Mouse (Mus musculus) adrenal gland, adult 2 months (tissue): ENCODE data around the gene Fhad1. TPM values are rescaled to one million over a fixed set of nuclear protein-coding genes. Genes with fewer than 3 reads are reported as not detected.

Experiments
- DNase-seq: peaks from one replicate; pipeline ENCODE4 v3.0.0; 2021
- polyA plus RNA-seq: library from polyadenylated mRNA; depleted of rRNA; stranded (reverse); fragments of >200 nt; gene quantifications from 2 replicates; pipeline ENCODE4 v1.2.3, GENCODE M21; 2012
- total RNA-seq, 2 experiments: library from RNA; stranded (reverse); gene quantifications; 2 replicates each; pipeline ENCODE4 v1.2.3; 2021

Gene Fhad1
- total and polyA plus RNA-seq, 3 experiments = 0.13 to 0.79 (median 0.43) TPM

DNA sequence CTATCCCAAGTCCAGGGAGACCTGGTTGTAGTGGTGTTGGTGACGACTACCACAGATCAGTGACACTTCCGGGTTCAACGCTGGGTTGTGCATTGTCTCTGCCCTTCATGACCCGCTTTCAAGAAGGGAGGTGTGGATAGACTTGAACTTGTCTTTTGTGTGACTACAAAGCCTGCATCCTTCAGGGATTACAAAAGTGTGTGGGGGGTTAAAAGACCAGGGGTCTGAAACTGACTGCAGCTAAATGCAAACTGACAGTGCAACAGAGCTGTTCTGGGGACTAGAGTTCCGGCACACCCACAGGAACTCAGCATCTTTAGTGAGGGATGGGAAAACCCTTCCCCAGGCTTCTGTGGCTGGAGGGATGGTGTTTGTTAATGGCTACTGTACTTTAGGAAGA is 83.4 kb downstream of the Fhad1 start:
- no peak for DNase-seq

DNA sequence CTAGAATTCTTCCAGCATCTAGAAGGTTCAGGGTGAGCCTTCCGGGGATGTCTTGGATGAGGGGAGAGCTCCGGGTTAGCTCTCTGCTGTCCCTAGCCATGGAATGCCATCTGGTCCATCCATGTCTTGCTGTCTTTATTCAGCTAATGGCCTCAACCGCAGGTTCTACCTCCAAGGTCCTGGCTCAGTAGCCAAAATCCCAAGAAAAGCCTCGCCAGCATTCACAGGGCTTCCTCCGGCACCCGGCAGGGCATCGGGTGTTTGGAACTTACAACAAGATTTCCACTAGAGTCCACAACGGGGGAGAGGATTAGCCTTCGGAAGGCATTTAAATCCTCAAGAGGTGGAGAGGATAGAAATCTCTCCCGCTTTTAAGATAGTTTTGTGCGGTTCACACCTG is 84.9 kb downstream of the Fhad1 start:
- DNase-seq = no peak

DNA sequence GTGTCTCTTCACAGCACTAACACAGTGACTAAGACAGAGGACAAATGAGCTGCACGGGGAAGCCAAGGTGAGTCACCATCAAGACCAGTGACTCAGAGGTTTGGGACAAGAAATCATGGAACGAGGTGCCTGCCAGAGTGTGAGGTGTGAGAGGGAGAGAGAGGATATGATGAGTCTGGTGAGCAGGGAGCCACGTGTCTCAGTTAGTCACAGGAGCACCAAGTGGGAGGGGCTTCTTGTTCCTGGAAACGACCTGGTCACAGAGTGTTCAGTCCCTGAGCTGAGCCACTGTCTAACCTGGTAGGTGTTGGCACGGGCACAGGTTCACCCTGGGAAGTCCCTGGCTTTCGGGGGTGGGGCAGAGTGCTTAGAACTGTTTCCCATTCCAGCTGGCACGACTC is 86.0 kb downstream of the Fhad1 start:
- peak; percentile 75 for DNase-seq

DNA sequence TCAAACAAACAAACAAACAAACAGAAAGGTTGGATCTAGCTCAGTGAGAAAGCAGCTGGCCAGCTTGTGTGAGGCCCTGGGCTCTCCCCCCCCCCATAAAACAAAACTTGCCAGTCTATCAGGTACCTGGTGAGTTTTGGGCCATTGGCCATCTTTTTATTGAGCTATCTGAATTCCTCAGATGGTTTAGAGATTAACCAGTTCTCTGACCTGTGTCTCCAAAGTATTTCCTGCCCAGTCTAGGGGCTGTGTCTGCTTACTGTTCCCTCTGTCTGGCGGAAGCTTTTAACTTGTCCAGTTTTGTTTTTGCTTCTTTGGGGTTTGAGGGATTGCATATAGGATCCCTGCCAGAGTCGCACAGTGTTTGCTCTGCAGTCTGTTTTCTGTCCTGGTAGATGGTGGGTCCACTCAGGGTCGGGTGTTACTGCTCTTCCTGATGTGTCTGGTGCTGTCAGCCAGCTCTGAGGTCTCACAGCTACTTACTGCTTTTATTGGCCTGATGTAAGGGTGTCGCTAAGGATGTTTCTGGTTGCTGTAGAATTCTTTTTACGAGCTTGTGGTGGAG is 89.0 kb downstream of the Fhad1 start:
- no peak for DNase-seq

DNA sequence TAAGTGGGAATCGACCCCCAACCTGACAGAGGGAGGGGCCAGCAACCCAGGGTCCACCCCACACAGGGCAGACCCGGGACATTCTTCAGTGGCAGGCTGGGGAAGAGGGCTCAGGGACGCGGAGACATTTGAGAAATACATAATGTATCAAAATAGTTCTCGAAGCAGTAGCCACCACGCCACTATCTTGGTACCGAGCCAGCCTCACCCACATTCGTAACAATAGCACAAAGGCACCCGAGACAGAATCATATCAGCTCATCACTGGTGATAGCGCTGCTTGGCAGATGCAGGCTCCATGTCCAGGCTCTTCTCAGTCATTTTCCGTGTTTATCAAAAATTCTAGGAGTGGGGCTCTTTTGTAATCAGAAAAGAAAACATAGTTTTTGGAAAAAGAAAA is 90.9 kb downstream of the Fhad1 start:
- no peak for DNase-seq

DNA sequence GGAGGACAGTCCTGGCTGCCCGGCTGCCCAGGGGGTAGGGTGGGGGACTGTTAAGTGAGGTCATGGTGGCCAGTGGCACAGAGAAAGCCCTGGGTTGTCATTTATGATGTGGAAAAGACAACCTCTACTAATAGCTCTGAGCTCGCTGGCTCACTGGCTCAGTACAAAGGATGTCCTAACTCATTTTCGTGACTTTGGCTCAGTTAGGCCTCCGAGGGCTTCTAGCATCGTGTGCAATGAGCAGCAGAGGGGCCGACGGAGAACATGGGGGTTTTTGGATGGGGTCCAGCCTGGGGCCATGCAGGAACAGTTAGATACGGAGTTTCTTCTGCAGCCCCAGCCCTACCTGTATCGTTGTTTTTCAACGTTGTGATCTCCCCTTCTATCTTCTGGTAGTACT is 94.5 kb downstream of the Fhad1 start:
- no peak for DNase-seq

DNA sequence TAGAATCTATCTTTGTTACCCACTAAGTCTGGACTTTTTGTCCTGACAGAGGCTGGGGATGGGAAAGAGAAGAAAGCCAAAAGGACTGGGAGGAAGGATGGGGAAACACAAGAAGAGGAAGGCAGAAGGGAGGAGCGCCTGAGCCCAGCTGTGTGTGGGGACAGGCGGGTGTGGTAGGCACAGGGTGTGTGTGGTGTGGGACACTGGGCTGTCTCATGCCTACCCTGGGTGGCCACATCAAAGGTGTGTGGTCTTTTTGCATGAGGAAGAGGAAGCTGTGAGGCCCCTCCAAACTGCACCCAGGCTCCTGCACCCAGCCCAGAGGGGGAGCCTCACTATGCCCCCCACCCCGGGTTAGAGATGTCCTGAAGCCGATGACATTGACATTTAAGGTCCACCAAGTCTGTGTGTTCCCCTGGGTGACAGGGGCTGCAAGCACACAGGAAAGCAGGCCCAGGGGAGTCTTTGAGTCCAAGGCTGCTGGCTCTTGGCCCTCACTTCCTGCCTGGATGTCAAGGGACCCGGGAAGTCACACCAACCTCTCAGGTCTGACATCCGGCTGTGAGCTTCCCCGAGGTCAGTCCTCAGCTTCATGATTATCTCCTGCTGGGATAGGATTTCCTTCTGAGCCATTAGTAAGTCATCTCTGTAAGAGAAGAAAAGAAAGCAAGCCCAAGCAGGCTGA is 97.0 kb downstream of the Fhad1 start:
- no peak for DNase-seq

DNA sequence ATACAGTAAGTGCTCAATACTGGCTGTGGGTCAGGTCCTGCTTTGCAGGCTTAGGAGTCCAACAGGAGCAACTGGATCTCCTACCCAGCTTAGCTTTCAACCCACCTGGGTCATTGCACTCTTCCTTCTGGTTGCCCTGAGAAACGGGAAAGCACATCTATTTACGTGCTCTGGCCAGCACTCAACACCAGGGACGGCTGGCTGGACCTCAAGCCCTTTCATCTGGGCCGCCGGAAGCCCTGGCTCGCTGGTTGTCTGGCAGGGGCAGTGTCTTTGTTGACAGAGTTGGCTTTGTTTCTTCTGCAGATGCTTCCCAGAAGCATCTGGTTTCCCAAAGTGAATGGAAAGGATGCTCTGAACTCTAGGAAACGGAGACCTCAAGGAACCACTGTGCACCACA is 100.8 kb downstream of the Fhad1 start:
- peak; percentile 57 for DNase-seq

DNA sequence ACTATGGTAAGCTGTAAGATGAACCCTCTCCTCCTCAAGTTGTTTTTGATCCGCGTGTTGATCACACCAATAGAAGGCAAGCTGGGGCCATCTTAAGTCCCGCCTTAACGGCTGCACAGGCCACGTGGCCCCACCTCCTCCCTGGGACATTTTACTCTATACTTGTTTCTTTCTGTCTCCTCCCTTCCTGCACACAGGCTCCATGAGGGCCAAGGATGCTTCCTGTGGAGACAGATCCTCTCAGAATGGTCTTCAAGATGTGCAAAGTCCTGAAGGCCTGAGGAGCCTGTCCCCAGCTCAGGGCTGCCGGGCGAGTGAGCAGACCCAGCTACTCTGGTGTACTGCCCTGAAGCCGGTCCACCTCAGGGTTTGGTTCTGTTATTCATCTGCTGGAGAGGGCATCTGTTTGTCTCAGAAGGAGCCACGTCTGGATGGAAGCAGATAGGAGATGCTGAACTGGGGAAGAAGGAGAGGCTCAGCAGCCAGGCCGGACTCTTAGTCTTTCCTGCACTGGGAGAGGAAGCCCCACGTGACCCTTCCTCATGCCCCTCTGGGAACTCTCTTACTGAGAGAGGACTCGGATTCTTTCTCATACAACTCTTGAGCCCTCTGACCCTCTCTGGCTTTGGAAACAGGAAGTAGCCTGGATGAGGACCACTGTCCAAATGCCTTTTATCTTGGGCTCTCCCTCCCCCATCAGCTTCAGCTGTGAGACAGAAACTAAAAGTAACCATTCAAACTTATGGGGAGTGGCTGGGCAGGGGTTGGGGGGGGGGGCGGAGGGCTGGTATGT is 101.5 kb downstream of the Fhad1 start:
- no peak for DNase-seq

DNA sequence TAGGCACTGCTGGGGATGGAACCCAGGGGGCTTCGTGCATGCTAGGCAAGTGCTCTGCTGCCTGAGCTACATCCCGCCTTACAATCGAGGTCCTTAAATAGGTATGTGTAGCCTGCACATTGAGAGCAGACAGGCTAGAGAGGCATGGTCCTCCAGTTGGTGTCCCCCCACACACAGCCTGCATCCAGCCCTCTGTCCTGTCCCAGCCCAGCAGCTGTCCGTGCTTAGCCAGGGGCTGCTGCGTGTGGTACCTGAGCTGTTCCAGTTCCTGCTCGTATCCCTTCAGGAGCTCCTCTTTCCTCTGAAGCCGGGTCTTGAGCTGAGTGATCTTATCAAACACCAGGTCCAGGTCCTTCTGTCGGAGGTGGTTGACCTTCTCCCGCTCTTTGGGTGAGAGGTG is 110.2 kb downstream of the Fhad1 start:
- DNase-seq = no peak

DNA sequence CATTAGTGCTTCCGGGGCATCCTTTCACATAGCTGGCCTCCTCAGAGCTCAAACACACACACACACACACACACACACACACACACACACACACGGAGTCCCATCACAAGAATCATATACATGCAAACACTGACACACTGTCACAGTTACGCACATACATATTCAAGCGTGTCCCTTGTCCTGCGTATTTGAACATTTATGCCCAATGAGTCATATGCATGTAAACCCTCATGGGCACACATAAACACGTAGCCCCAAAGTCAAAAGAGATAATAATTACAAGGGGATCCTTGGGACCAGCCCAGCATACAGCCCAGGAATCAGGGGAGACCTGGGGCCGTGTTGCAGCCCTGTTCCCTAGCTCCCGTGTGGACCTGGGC is 112.4 kb downstream of the Fhad1 start:
- DNase-seq = no peak

DNA sequence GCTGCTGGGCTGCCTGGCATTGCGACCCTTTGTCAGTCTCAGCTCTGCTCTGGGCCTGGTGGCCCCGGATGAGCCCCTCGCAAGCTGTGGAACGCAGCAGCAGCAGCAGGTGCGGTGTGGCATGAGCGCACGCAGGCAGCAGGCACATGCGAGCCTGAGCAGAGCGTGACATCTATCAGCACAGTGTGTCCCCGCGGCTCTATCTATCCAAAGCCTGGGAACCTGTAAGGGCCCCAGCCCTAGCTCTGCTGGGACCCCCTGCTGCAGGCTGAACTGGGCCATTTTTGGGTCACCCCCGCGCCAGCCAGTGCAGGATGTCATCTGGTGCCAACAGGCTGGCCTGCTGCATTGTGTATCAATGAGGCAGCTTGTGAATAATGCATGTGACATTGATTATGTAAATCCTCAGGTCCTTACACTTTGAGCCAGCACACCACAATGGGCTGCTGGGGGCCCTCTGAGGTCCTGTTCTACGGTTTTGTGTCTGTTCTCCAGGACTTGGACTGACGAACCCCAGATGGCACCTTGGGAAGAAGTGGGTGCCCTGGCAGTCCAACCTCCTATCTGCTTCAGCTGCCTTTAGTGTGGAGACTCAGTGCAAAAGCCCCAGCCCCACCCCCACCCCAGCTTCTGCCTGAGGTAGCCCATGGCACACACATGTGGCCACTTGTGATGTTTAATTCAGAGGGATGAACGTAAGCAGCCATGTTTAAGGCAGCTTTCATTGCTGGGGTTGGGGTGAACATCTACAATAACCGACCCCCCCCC is 113.0 kb downstream of the Fhad1 start:
- no peak for DNase-seq

DNA sequence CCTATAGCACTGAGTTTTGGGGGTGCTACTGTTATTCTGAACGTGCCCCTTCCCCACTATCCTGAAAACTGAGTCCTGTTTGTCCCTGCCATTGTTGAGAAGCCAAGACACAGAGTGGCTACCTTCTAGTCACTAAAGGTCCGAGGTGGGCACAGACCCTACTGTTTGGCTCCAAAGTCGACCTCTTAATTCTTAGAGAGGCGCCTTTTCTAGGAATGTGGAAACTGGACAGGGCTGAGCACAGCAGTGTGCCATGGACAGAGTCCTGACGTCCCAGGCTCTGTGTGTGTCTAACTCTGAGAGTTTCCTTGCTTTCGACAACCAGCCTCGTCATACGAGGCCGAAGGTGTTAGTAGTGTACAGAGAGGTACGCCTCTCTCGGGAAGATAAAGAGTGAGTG is 114.5 kb downstream of the Fhad1 start:
- DNase-seq = no peak

DNA sequence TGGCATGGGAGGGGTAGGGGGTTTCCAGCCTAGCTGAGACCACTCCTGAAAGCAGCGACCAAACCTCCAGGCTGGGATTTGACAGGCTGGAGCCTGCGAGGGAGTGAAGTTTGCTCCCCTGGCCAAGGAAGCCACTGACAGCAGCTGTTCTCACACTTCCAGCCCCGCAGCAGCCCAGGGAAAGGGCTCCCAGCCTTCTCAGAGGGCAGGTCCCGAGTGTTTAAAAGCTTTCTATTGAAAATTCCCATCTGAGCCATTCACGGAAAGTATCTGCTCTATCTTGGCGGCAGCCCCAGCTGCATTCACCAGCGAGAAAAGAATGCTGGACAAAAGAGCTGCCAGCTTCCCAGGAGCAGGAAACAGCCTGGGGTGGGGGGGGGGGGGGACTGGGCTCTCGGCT is 114.9 kb downstream of the Fhad1 start:
- no peak for DNase-seq

DNA sequence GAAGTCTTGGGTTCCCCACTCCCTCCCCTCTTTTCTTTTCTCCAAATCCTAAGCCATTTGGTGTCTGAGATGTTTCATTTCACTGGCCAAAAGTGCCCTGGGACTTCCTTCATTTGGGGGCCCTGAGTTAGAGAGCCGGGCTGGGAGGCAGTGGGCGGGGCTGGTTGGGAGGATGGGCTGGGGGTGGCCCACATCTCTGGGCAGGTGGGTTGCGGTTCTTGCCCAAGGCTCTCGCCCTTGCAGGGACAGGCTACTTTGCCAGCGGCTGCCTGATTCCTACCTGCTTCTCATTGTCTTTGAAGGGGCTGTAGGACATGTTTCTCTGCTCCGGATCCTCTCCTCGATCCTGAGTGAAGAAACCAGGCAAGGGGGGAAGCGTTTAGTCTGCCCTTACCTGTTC is 116.0 kb downstream of the Fhad1 start:
- DNase-seq = no peak

DNA sequence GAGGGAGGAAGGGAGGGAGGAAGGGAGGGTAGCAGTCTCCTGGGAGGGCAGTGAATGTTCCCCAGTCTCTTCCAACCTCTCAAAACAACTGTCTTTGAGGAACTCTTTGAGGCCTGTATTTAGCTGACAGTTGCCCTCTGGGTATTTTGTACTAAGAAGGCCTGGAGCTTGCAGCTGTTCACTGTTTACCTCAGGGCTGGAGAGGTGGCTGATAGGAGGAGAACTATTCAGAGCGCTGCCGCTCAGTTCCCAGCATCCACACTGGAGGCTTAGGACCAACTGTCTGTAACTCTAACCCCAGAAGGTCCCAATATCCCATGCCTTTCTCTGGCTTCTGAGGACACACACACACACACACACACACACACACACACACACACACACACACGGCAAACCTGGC is 117.0 kb downstream of the Fhad1 start:
- DNase-seq = no peak

DNA sequence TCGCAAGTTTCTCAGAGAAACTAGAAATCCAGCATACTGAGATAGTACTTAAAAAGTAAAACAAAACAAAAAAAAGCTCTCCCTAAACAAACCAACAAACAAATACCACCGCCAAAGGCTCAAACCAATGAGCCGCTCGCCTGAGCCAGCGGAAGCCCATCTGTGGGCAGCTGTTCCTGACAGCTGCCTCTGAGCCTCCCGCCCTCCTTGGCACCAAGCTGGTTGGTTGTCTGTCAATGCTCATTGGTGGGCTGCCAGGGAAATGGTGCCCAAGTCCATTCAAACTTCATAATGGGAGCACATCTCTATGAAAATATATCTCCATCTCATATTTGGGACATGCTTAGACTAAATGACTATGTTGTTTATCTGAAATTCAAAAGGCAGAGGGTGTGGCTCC is 117.7 kb downstream of the Fhad1 start:
- no peak for DNase-seq

DNA sequence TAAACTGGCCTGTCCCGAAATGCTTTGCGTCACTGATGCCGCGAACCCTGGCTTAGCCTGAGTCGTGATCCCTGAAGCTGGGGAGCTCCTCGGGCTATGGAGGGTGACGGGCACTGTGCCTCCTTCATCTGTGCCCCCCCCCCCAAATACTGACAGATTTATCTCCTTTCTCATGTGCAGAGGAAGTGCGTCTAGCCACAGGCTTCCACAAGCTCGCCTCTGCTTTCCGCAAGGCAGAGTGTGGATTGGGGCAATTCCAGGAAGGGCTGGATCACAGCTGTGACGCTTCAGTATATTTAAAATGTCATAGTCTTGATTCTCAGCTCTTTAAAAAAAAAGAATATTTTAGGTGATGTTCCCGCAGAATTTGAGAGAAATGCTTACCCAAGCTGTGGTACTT is 119.1 kb downstream of the Fhad1 start:
- DNase-seq = no peak

DNA sequence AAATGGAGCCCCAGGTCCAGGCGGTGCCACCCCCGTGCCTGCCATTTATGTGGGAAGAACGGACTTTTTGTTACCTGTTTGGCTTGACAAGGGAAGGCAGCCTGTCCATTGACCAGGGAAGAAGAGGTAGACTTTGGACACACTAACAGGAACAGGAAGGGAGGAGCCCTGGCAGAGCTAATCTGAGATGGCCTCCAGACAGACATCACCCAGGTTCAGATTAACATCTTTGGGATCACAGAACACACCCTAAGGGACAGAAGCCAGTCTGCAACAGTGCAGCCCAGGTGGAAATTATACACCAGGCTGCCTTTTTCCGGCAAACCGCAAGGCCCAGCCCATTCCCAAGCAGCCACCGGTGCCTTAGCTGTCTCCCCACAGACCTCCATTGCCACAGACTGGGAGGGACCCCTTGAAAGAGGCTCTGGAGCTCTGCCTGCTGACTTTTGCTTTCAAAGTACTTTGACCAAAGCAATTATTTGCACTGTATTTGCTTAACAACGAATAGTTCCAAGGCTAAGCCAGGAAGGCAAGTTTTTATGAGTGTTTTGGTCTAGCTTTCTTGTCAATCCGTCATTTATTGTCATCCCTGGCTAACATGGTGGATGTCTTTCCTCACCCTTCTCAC is 121.6 kb downstream of the Fhad1 start:
- no peak for DNase-seq

DNA sequence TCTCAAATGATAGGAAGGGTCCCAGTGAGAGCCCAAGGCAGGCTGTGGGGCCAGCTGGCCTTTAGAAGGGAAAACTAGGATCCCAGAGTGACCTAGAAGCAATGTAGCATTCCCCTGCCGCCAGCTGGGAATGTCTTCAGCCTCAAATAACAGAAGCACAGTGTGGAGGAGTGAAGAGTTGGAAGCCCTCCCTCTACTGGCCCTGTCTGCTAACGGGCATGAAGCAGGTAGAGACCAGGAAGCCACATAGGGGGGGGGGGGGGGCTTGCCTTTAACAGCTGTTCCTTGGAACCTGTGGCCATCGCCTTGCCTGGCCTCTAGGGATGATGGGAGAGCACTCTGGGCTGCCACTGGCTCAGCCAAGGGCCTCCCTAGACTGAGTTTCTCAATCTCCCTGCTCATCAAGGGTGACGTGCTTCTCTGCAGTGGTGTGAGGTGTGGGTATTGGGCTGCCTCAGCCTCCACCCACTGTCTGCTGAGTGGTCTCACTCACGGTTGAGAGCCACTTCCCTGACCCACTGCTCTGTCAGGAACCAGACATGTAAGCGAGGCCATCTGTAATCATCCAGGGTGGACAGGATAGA is 128.4 kb downstream of the Fhad1 start:
- DNase-seq = no peak

DNA sequence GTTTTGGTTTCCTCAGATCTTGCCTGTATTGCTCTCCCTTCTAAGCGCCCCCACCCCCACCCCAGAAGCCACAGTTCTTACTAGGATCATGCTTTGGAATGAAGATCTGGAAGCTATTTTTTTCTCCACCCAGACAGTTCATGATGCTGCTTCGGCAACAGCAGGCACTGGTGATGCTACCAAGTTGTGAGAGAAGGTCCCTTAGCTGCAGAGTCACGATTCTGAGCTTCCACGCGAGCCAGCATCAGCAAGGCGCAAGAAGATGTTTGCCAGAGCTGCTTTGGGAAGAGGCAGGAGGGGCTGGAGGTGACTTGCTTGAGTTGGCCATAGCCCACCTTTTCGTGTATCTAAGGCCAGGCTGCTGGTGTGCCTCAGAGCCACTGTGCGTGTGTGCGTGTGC is 129.4 kb downstream of the Fhad1 start:
- DNase-seq = no peak

DNA sequence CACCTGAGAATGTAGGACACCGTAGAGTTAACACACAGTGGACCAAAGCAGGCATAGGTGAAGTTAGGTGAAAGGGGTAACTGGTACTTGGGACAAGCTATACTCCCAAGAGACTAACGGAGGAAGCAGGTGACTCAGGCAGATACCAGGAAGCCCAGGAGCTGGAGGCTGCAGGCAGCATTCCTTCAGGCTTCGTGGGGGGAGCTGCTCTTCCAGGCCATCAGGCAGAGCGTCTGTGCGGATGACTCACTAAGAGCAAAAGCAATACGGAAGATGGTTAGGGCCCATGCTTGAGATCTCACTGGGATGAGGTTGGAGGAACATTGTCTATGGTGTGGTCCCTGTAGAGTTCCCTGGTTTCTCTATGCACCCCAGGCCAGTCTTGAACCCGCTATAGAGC is 132.0 kb downstream of the Fhad1 start:
- no peak for DNase-seq
